Mouse (Mus musculus) embryo, embryonic 9.5 days (tissue): ENCODE measurements at regions not wholly inside any gene's neighbourhood (a gene's known extent, or its start where the extent isn't known, plus 50 kb on each side); places are given as distances from the start of the nearest gene placed in this dataset.
"Not testable (repeated sequence)": the region's sequence is repeated elsewhere in the genome, so short reads cannot be mapped to it uniquely, and the experiment has no call there.

Source experiments
- DNase-seq: peaks from one replicate; pipeline ENCODE4 v3.0.0-alpha.2; 2017; ENCODE audit errors: extremely low spot score

DNA sequence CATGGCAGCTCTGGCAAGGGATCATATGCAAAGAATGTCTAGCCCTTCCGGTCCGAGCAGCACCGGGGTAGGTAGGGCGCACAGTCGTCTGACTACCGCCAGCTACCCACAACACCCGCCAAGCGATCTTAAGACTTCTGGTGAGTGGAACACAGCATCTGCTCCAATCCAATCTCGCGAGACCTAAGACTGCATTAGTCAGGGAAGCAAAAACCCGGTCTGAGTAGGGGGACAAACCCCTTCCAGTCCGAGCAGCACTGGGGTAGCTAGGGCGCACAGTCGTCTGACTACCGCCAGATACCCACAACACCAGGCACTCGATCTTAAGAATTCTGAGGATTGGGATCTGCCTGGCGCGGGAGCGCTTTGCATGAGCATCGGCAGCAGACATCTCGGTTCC lies 57.1 kb downstream of the Nap1l2 start:
- DNase-seq: not testable (repeated sequence)

DNA sequence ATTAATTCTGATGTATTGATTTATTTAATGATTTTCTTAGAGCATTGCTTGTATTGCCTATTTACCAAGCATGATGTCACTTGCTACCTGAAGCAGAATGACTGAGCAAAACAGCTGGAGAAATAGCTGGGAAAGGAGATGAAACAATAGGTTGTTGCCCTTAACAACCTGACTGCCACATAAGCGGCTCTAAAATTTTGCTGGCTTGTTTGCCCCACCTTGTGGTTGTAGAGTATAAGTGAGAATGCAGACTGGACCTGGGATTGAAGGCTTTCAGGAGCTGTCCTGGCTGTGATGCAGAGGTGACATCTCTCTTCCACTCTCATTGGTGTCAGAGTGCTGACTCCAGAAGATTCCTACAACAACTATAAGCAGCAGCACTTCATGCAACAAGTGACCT lies 77.3 kb downstream of the Nap1l2 start:
- DNase-seq: peak; percentile 27

DNA sequence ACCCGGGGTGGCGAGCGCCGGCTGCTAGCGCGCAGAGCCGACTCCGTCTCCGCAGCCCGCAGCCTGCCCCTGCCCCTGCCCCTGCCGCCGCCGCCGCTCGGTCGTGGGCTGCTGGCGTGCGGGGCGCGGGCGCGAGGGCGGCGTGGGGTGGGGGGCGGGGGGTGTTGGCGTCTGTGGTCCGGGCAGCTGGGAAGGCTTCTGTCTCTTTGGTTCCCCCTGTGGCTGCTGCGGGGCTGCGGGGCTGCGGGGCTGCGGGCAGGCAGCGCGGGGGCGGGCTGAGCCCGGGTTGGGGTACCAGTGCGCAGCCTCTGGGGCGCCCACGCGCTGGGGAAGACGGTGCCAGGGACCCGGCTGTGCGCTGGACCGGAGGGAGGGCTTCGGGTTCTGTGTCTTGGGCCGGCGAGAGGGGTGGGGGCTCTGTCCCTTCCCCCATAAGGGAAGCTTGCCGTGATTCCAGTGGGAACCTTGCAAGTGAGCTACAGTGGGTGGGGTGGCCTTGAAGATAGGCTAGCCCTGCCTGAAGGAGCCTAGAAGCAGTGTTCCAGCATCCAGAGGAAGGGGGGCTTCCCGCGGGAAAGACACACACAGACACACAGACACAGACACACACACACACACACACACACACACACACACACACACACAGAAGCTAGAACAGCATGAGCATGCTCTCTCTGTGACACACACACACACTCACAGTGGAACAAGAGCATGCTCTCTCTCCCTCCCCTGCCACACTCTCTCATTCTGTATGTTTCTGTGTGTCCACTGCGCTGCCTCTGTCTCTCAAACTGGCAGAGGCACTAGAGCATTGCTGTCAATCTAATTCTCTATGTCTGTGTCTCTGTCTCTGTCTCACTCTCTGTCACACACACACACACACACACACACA lies 118.5 kb downstream of the Nap1l2 start:
- not testable (repeated sequence) for DNase-seq

DNA sequence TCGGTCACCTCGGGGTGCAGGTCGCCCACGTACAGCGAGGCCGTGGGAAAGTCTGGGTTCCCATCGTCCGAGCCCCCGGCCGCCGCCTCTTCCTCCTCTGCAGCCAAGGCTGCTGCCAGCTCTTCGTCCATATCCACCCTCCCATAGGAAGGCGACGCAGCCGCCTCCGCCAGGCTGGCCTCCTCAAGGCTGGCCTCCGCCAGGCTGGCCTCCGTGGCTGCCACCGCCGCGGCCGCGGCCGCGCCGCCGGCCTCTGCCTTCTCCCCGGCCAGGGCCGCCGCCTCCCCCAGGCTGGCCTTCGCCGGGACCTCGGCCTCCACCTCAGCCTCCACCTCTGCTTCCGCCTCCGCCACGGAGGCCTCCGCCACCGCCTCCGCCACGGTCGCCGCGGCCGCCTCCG lies 119.3 kb downstream of the Nap1l2 start:
- not testable (repeated sequence) for DNase-seq

DNA sequence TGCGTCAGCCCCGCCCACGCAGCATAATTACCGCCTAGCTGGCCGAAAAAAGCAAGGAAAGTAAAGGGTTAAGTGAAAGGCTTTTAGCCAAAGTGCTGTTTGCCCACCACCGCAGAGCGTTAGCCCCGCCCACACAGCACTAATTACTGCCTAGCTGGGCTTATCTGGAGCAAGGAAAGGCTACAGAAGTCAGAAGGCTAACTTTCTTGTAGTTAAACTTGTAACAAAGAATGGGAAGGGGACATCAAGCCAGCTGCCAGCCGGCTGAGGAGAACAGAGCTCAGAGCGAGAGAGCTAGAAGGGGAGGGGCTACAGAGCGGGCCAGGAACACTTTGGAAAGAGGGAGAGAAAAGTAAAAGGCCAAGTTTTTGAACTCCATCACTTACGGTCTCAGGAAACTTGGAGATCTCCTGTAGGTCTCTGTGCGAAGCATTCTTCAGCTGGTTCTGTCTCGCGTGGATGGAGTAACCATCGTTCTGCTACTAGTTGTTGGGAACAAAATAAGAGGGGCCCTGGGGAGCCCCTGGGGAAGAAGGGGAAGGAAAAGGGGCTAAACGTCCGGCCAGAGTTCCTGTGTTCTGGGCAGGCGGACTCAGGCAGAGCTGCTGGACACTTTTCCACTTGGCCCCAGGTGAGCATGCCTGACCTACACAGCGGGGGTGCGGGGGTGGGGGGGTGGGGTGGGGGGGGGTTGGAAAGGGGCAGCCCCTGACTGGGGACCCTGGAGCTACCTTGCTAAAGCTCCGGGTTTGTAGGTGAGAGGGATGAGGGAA lies 98.3 kb downstream of the 1700018G05Rik start:
- peak; percentile 73 for DNase-seq

DNA sequence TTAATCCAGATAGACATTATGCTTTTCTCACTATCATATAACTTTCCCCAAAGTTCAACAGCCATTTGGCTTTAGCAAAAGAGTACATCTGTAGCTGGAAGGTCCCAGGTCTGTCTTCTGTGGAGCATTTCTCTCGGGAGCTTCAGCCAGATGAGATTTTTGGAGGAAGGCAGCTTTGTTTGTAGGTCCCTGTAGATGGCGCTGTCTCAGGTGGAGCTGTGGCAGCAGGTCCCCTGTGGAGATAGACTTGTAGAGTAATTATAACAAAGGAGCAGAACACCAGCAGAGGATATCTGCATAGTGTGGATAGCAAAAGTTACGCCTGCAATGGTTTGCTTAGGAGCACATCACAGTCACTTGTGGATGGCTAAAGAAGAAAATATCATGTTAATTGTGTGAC lies 97.3 kb downstream of the 1700018G05Rik start:
- peak; percentile 6 for DNase-seq

DNA sequence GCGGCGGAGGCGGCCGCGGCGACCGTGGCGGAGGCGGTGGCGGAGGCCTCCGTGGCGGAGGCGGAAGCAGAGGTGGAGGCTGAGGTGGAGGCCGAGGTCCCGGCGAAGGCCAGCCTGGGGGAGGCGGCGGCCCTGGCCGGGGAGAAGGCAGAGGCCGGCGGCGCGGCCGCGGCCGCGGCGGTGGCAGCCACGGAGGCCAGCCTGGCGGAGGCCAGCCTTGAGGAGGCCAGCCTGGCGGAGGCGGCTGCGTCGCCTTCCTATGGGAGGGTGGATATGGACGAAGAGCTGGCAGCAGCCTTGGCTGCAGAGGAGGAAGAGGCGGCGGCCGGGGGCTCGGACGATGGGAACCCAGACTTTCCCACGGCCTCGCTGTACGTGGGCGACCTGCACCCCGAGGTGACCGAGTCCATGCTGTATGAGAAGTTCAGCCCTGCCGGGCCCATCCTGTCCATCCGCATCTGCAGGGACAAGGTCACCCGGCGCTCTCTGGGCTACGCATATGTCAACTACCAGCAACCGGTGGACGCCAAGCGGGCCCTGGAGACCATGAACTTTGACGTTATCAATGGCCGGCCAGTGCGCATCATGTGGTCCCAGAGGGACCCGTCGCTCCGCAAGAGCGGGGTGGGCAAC lies 85.4 kb downstream of the 1700018G05Rik start:
- DNase-seq: not testable (repeated sequence)

DNA sequence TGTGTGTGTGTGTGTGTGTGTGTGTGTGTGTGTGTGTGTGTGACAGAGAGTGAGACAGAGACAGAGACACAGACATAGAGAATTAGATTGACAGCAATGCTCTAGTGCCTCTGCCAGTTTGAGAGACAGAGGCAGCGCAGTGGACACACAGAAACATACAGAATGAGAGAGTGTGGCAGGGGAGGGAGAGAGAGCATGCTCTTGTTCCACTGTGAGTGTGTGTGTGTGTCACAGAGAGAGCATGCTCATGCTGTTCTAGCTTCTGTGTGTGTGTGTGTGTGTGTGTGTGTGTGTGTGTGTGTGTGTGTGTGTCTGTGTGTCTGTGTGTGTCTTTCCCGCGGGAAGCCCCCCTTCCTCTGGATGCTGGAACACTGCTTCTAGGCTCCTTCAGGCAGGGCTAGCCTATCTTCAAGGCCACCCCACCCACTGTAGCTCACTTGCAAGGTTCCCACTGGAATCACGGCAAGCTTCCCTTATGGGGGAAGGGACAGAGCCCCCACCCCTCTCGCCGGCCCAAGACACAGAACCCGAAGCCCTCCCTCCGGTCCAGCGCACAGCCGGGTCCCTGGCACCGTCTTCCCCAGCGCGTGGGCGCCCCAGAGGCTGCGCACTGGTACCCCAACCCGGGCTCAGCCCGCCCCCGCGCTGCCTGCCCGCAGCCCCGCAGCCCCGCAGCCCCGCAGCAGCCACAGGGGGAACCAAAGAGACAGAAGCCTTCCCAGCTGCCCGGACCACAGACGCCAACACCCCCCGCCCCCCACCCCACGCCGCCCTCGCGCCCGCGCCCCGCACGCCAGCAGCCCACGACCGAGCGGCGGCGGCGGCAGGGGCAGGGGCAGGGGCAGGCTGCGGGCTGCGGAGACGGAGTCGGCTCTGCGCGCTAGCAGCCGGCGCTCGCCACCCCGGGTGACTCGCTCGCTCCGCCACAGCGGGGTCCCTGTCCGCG lies 84.4 kb downstream of the 1700018G05Rik start:
- not testable (repeated sequence) for DNase-seq

DNA sequence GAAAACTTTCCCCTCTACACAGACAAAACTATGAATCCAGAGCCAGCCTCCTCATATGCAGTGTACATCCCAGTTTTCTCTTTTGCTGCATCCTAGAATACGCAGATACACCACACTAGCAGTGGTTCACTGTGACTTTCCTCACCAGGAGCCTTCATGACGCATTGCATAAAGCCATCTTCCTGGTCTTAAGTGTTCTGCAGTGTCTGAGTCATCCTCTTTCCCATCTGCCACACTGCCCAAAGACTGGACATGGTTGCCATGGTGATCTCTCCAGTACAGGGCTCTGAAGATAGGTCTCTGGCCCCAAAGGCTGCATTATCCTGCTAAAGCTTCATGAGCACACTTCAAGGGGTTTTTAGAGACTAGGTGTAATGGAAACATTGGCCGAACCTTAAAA lies 65.8 kb downstream of the 1700018G05Rik start:
- not testable (repeated sequence) for DNase-seq
